7 mouse cellular contexts compared by ENCODE assay signal in the genomic region with DNA sequence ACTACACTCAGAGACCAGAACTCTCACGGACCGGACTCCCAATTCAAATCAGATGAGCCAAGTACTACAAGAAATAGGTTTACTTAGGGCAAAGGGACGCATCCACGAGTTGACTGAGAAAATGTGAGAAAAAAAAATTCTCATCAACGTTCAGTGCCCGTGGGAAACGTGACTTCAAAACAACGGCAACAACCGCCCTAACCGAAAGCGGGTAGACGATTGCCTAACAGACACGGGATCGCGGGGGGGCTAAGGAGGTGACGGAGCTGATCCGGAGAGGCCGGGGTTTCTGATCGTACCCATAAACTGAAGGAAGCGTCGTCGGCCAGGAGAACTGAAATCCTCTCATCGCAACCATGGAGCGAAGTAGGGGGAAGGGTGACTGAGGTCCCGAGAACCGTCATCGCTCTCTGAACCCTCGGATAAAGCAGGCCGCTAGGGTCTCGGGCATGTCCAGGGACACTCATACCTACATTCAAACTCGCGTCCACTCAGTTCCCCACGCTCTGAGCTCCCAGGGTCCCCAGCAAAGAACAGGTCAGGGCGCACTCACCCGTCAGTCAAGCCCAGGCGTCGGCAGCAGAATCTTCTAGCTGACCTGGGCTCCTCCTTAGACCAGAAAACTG. TPM values are rescaled to one million over a fixed set of nuclear protein-coding genes. Genes with fewer than 3 reads are reported as not detected.
A peak's percentile ranks its signal among the peaks of the same experiment; 100 is the strongest.
DNase-seq lines count a peak whose midpoint lies in the region; ATAC-seq and TF ChIP-seq lines count a peak whose summit lies in the region.

A gene (plus strand): TSS at position 51 of the 626 bp plus-strand sequence.

- no peaks in the 10 kb centered on the region for H3K9me3 ChIP-seq in heart, embryonic 12.5 days (replicated peaks)
- no peaks in the 10 kb centered on the region for H3K9me3 ChIP-seq in lung, postnatal 0 days (ENCODE audit: low read length)
- H3K9me3 ChIP-seq in stomach, embryonic 15.5 days, result no peaks in the 10 kb centered on the region

- peak; percentile 56 for ATAC-seq in heart, embryonic 12.5 days (ENCODE audit: insufficient number of reproducible peaks, low FRiP score)
- peak; percentile 61 for ATAC-seq in lung, postnatal 0 days
- peak; percentile 48; the same call in 1 of the 2 replicates for ATAC-seq in stomach, embryonic 15.5 days (ENCODE audit: insufficient read depth, low FRiP score, low read depth)

- H3K4me3 ChIP-seq in heart, embryonic 12.5 days, result peak within 1 kb of the TSS; percentile 89
- peak within 1 kb of the TSS; percentile 88 for H3K4me3 ChIP-seq in lung, postnatal 0 days (ENCODE audit: low read depth, low read length)
- peak within 1 kb of the TSS; percentile 93 for H3K4me3 ChIP-seq in stomach, embryonic 15.5 days (replicated peaks)

- H3K4me2 ChIP-seq in heart, embryonic 12.5 days, result peak within 1 kb of the TSS; percentile 93
- H3K4me2 ChIP-seq in lung, postnatal 0 days (replicated peaks; ENCODE audit: low read depth, low read length), result peak within 1 kb of the TSS; percentile 80
- peak within 1 kb of the TSS; percentile 81 for H3K4me2 ChIP-seq in stomach, embryonic 15.5 days

- under 1% methylated on average over 37 of the region's 37 CpGs for WGBS in heart, embryonic 12.5 days
- under 1% methylated on average over 37 of the region's 37 CpGs for WGBS in lung, postnatal 0 days
- under 1% methylated on average over 37 of the region's 37 CpGs for WGBS in stomach, embryonic 15.5 days

- 0 out of 2 replicates have a peak, but pooled peaks have one; percentile 34 for TF ChIP-seq EP300 in lung, postnatal 0 days (IDR thresholded peaks at IDR 0.05)

- peaks cover 34% of the 10 kb centered on the region for H3K4me1 ChIP-seq in heart, embryonic 12.5 days (replicated peaks)
- H3K4me1 ChIP-seq in lung, postnatal 0 days (ENCODE audit: insufficient read depth, low read depth, low read length), result peaks cover 11% of the 10 kb centered on the region; the same call in 1 of the 2 replicates
- H3K4me1 ChIP-seq in stomach, embryonic 15.5 days, result peaks cover 16% of the 10 kb centered on the region

- peaks cover 42% of the 10 kb centered on the region for H3K36me3 ChIP-seq in heart, embryonic 12.5 days
- peaks cover 21% of the 10 kb centered on the region; the same call in 1 of the 2 replicates for H3K36me3 ChIP-seq in lung, postnatal 0 days (ENCODE audit: insufficient read depth, low read length)
- H3K36me3 ChIP-seq in stomach, embryonic 15.5 days, result peaks cover 19% of the 10 kb centered on the region

- peak within 1 kb of the TSS; percentile 83 for H3K27ac ChIP-seq in heart, embryonic 12.5 days (ENCODE audit: poor library complexity, severe bottlenecking)
- H3K27ac ChIP-seq in lung, postnatal 0 days (ENCODE audit: low read length), result peak within 1 kb of the TSS; percentile 92
- peak within 1 kb of the TSS; percentile 92 for H3K27ac ChIP-seq in stomach, embryonic 15.5 days

- no peak for TF ChIP-seq CTCF in lung, postnatal 0 days (IDR thresholded peaks at IDR 0.05)

- DNase-seq in 416B (ENCODE audit: low read depth), result peak; percentile 86
- DNase-seq in CD4-positive helper T cell, adult 2 months (ENCODE audit: low read depth, low spot score), result peak; percentile 76
- DNase-seq in c-Kit-positive CD71-positive TER-119-negative erythroid progenitor cells, embryonic 14.5 days (ENCODE audit: low read depth), result peak; percentile 44
- DNase-seq in kidney, postnatal 4 days, result peak; percentile 47 to 67
- DNase-seq in lung, postnatal 0 days (ENCODE audit: low spot score), result peak; percentile 82

- H3K9ac ChIP-seq in heart, embryonic 12.5 days, result peak within 1 kb of the TSS; percentile 90
- H3K9ac ChIP-seq in lung, postnatal 0 days (replicated peaks; ENCODE audit: low read depth), result peak within 1 kb of the TSS; percentile 92
- peak within 1 kb of the TSS; percentile 88 for H3K9ac ChIP-seq in stomach, embryonic 15.5 days

- no peaks in the 10 kb centered on the region for H3K27me3 ChIP-seq in heart, embryonic 12.5 days (replicated peaks)
- no peaks in the 10 kb centered on the region for H3K27me3 ChIP-seq in lung, postnatal 0 days (replicated peaks; ENCODE audit: insufficient read depth, low read length)
- H3K27me3 ChIP-seq in stomach, embryonic 15.5 days (replicated peaks), result no peaks in the 10 kb centered on the region

RNA-seq across cellular contexts. Expression of the gene that starts here (rescaled TPM):
- polyA plus RNA-seq in heart, embryonic 12.5 days (2016; fragmentation: Nextera tagmentation; extraction: Ambion mirVana), result 20.1 and 20.9 TPM in 2 replicates
- 10.0 and 11.3 TPM in 2 replicates for polyA plus RNA-seq in lung, postnatal 0 days (2015; fragmentation: Nextera tagmentation; extraction: Ambion mirVana)
- polyA plus RNA-seq in stomach, embryonic 15.5 days (2015; fragmentation: Nextera tagmentation; extraction: Ambion mirVana), result 21.6 and 22.4 TPM in 2 replicates

Comparison
In these comparisons a context has a peak if more than half of its experiments do, and no peak if none do; other contexts are left out.
1. Peak in every context shown above with its lines: DNase-seq, ATAC-seq, H3K4me3 ChIP-seq and H3K27ac ChIP-seq.